Mouse (Mus musculus) limb, embryonic 14.5 days (tissue): Measurements from ENCODE around the gene Cdkn1a. TPM values are rescaled to one million over a fixed set of nuclear protein-coding genes. Genes with fewer than 3 reads are reported as not detected.

Experiments used
- ATAC-seq: fragments of 200-750 bp; cut with Nextera tagmentation; 2 replicates; pipeline ENCODE4 v1.8.0; 2017; ENCODE audit warnings: low read depth, moderate number of reproducible peaks, moderate TSS enrichment; ENCODE audit not compliant: low FRiP score
- DNase-seq: peaks from one replicate; pipeline ENCODE4 v3.0.0-alpha.2; 2015; ENCODE audit warnings: low spot score
- H3K27ac ChIP-seq: fragments of 300-500 bp; sonication (generic); replicated peaks from 2 replicates; pipeline ENCODE4 v1.5.1; 2014; ENCODE audit warnings: low read depth, mild to moderate bottlenecking, low read length, moderate library complexity, mixed read lengths
- H3K27me3 ChIP-seq: fragments of 300-500 bp; sonication (generic); 2 replicates; pipeline ENCODE4 v1.6.1; 2014; ENCODE audit warnings: low read length, mixed read lengths; ENCODE audit not compliant: control insufficient read depth, insufficient read depth
- H3K36me3 ChIP-seq: fragments of 300-500 bp; sonication (generic); 2 replicates; pipeline ENCODE4 v1.6.1; 2014; ENCODE audit warnings: mild to moderate bottlenecking, low read length, moderate library complexity, mixed read lengths; ENCODE audit not compliant: control insufficient read depth, insufficient read depth
- H3K4me1 ChIP-seq: fragments of 300-500 bp; sonication (generic); 2 replicates; pipeline ENCODE4 v1.6.1; 2014; ENCODE audit warnings: antibody characterized with exemption, low read length, mixed read lengths; ENCODE audit not compliant: control insufficient read depth, insufficient read depth
- H3K4me2 ChIP-seq: fragments of 300-500 bp; sonication (generic); replicated peaks from 2 replicates; pipeline ENCODE4 v1.6.1; 2014; ENCODE audit warnings: low read depth, mild to moderate bottlenecking, low read length, moderate library complexity; ENCODE audit not compliant: severe bottlenecking
- H3K4me3 ChIP-seq: fragments of 300-500 bp; sonication (generic); replicated peaks from 2 replicates; pipeline ENCODE4 v1.5.1; 2014; ENCODE audit warnings: low read length
- H3K9ac ChIP-seq: fragments of 300-500 bp; sonication (generic); 2 replicates; pipeline ENCODE4 v1.6.1; 2014; ENCODE audit warnings: mild to moderate bottlenecking, low read depth, low read length, moderate library complexity; ENCODE audit not compliant: severe bottlenecking
- H3K9me3 ChIP-seq: fragments of 300-500 bp; sonication (generic); 2 replicates; pipeline ENCODE4 v1.6.1; 2016; ENCODE audit warnings: low read length; ENCODE audit not compliant: control insufficient read depth
- POLR2A ChIP-seq: fragments of 200-500 bp; IDR thresholded peaks from 2 replicates; pipeline ENCODE4 v1.8.0; 2012; ENCODE audit warnings: inconsistent platforms, mild to moderate bottlenecking, moderate library complexity, borderline replicate concordance; ENCODE audit not compliant: insufficient read depth, insufficient read length; ENCODE audit errors: extremely low read depth
- WGBS: fragments of 180-500 bp; shearing (Covaris S2); extraction: QIAGEN DNeasy Blood & Tissue Kit; methylation state at CpG from one replicate; pipeline ENCODE4 v1.1.7; 2014; 5-methylcytosine and 5-hydroxymethylcytosine counted together
- polyA plus RNA-seq, 2 experiments: library from polyadenylated mRNA; depleted of rRNA in 1 of 2; stranded (reverse) in 1 of 2; unstranded in 1 of 2; fragments of >200 nt; fragmentation: Nextera tagmentation in 1 of 2; extraction: Ambion mirVana in 1 of 2; gene quantifications; 2 replicates each; pipeline versions ENCODE4 v1.2.1 to v1.2.3; 2012 to 2014

Cdkn1a gene
- polyA plus RNA-seq, 2 experiments = 61.6 to 164 TPM

DNA sequence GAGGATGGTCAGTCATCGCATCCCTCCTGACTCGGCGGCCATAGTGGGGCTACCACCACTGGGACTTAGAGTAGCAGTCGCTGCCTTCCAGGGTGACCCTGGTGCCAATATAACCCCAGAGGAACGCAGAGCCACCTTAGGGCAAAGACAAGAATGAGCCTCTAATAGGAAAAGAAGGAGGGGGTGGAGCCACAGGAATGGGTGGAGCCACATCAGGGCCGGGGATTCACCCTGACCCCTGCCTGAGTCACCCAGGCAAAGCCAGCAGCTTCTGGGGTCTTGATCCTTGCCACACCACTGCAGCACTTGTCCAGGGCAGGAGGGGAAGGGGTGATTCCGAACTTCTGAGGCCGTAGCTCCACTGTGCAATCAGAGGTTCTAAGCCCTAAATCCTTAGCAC is 7.2 kb upstream of the Cdkn1a start:
- no peak overlapping the region for H3K4me2 ChIP-seq
- H3K27me3 ChIP-seq = peaks cover 22% of the 10 kb centered on the region
- no peaks in the 10 kb centered on the region for H3K36me3 ChIP-seq
- H3K4me1 ChIP-seq = peaks cover 14% of the 10 kb centered on the region
- no peak for TF ChIP-seq POLR2A
- 89% methylated on average over 8 of the region's 8 CpGs for WGBS
- H3K9ac ChIP-seq = no peak overlapping the region
- DNase-seq = no peak
- H3K4me3 ChIP-seq = no peak overlapping the region
- H3K9me3 ChIP-seq = no peaks in the 10 kb centered on the region
- ATAC-seq = no peak
- no peak overlapping the region for H3K27ac ChIP-seq

DNA sequence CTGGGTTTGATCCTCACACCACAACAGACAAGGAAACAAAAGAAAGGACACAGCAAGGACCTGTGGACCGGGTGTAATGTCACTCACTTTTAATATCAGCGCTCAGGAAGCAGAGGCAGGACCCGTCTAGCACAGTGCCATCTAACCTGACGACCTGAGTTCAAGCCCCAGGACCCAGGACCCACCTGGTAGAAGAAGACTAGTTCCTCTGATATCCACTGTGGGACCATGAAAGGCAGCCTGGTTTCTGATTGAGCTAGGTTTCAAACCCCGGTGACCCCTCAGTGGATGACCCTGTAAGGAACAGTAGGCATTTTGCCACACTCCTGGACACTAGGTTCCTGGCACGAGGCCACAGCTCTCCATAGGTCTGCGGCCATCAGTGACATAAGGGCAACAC is 6.1 kb upstream of the Cdkn1a start:
- no peak overlapping the region for H3K4me2 ChIP-seq
- no peak for DNase-seq
- no peak overlapping the region for H3K4me3 ChIP-seq
- H3K36me3 ChIP-seq = no peaks in the 10 kb centered on the region
- WGBS = 91% methylated on average over 7 of the region's 7 CpGs
- H3K4me1 ChIP-seq = peaks cover 8% of the 10 kb centered on the region; the same call in 1 of the 2 replicates
- no peak overlapping the region for H3K9ac ChIP-seq
- H3K27me3 ChIP-seq = peaks cover 22% of the 10 kb centered on the region
- TF ChIP-seq POLR2A = no peak
- H3K9me3 ChIP-seq = no peaks in the 10 kb centered on the region
- ATAC-seq = no peak
- H3K27ac ChIP-seq = no peak overlapping the region

GRCm38 (mm10) chr17:29085266-29085665 is 5.5 kb upstream of the Cdkn1a start:
- H3K36me3 ChIP-seq = no peaks in the 10 kb centered on the region

DNA sequence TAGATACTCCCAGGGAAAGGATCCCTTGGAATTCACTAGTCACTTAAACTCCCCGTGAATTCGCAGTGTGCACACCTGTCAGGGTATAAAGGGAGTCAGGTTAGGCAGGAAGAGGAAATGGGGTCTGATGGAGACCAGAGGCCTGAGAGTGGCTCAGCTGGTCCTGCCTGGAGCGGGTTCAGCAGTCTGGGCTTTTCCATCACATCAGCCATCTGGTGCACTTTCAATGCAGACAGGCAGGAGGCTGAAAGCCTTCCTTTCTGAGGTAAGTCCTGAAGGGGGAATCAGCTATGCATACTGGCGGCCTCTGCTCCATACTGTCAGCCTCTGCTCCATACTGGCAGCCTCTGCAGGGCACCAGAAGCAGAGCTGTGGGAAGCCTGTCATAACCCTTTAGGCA is 3.9 kb upstream of the Cdkn1a start:
- H3K4me2 ChIP-seq = no peak overlapping the region
- no peak for TF ChIP-seq POLR2A

More at GRCm38 (mm10) chr17:29085266-29085665, 5.5 kb upstream of the Cdkn1a start:
- no peak for ATAC-seq
- Histone ChIP-seq H3K27ac (no peak overlapping the region), H3K27me3 (peaks cover 22% of the 10 kb centered on the region), H3K4me2 (no peak overlapping the region), H3K4me1 (peaks cover 8% of the 10 kb centered on the region; the same call in 1 of the 2 replicates), H3K9ac (no peak overlapping the region), H3K4me3 (no peak overlapping the region), H3K9me3 (no peaks in the 10 kb centered on the region)
- DNase-seq = no peak
- no peak for TF ChIP-seq POLR2A
- 74% methylated on average over 10 of the region's 10 CpGs for WGBS

GRCm38 (mm10) chr17:29091348-29091944 is 670 bp downstream of the Cdkn1a start:
- TF ChIP-seq POLR2A = no peak
- ATAC-seq = no peak
- Histone ChIP-seq H3K4me3 (no peak overlapping the region), H3K36me3 (no peaks in the 10 kb centered on the region), H3K27me3 (peaks cover 13% of the 10 kb centered on the region; the same call in 1 of the 2 replicates), H3K9me3 (no peaks in the 10 kb centered on the region), H3K4me1 (peaks cover 17% of the 10 kb centered on the region), H3K9ac (no peak overlapping the region), H3K27ac (no peak overlapping the region), H3K4me2 (no peak overlapping the region)
- no peak for DNase-seq
- 48% methylated on average over 6 of the region's 6 CpGs for WGBS

More for the DNA sequence above, 3.9 kb upstream of the Cdkn1a start:
- no peak overlapping the region for H3K9ac ChIP-seq
- no peak for ATAC-seq
- H3K4me1 ChIP-seq = no peaks in the 10 kb centered on the region
- H3K27me3 ChIP-seq = peaks cover 8% of the 10 kb centered on the region
- 57% methylated on average over 4 of the region's 4 CpGs for whole genome bisulfite sequencing
- no peaks in the 10 kb centered on the region for H3K9me3 ChIP-seq
- no peaks in the 10 kb centered on the region for H3K36me3 ChIP-seq
- no peak overlapping the region for H3K27ac ChIP-seq
- DNase-seq = no peak
- no peak overlapping the region for H3K4me3 ChIP-seq
